Mouse (Mus musculus) MEL-GATA-1-ER (cell line): ENCODE data around the gene Pofut2.

Experiments
- DNase-seq: peaks from one replicate; pipeline ENCODE4 v3.0.0-alpha.2; 2012; ENCODE audit warnings: low read depth; ENCODE audit errors: extremely low read depth

Gene Pofut2

GRCm38 (mm10) chr10:77258704-77259621 is at the start of gene Pofut2:
Gene Pofut2, plus strand, starts transcription at chr10:77259218.
- peak; percentile 81 for DNase-seq

DNA sequence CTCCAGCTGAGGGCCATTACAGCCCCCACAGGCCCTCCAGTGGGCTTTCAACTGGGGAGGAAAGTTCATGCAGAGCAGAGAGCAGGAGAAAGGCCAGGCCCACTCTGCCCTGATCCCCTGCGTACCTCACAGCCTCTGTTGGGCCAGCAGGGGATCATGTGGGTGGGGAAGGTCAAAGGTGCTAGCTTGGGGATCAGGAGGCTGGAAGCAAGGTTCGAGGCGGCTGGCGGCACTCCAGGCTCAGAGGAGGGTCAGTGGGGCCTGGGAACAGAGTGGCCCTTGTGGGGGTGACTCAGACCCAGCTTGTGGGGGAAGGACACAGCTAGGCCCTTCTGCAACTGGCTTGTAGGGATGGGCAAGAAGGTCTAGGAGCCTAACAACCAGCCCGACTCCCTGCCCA is 49.8 kb upstream of the Pofut2 start:
- DNase-seq: no peak

GRCm38 (mm10) chr10:77210666-77211065 is 48.4 kb upstream of the Pofut2 start:
- DNase-seq: no peak

- DNase-seq: peak; percentile 68
These were observed 47.9 kb upstream of the Pofut2 start for GRCm38 (mm10) chr10:77211116-77211570.

GRCm38 (mm10) chr10:77212354-77213120 is 46.5 kb upstream of the Pofut2 start:
- no peak for DNase-seq

DNA sequence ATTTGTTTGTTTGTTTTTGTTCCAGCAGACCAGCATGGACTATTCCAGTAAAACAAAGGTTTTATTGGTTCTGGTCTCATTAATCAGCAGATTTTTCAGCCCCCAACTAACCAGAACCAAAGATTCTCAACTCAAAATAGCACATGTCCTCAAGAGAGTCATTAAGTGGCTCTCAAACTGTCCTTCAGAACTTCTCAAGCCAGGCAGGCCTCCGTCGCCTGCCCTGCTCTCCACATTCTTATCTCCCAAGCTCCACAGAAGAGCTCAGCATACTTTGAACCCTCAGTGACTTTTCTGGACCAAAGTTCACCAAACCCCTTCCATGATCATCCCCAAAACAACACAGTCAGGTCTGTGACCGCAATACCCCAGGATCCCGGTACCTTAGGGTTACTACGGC is 45.5 kb upstream of the Pofut2 start:
- DNase-seq: no peak

DNA sequence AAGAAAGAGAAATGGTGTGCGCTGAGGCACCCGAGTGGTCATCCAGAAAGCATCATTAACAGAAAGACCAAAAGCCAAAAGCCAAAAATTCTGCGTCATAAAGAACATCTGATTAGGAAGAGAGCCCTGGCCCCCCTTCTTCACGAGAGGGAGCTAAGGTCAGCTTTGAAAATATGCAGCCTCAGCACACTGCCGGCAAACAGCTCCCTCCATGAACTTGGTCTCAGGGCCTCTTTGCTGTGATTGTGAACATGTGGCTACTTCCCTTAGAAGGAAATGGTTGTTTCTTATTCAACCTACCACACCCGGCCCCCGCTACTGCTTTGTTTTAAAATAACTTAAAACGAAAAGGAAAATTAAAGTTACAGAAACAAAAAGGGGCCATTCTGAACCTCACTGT is 44.4 kb upstream of the Pofut2 start:
- DNase-seq: no peak

DNA sequence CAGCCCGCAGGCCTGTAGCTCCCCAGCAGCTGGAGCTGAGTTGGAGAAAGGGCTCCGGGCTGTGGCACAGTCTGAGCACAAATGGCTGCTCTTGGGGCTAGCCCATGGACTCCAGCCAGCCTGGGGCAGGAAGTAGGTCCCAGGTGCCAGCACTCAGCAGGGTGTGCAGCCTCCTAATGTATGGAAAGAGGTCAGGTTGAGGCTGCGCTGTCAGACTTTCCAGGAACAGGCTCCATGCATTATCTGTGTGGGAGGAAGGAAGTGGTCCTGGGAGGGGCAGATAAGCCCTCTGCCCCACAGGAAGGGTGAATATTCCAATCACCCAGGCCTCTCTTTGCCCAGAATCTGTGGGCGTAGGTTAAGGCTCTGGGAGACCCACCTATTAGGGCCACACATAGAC is 43.4 kb upstream of the Pofut2 start:
- DNase-seq: peak; percentile 91

GRCm38 (mm10) chr10:77216313-77216712 is 42.7 kb upstream of the Pofut2 start:
- DNase-seq: no peak

DNA sequence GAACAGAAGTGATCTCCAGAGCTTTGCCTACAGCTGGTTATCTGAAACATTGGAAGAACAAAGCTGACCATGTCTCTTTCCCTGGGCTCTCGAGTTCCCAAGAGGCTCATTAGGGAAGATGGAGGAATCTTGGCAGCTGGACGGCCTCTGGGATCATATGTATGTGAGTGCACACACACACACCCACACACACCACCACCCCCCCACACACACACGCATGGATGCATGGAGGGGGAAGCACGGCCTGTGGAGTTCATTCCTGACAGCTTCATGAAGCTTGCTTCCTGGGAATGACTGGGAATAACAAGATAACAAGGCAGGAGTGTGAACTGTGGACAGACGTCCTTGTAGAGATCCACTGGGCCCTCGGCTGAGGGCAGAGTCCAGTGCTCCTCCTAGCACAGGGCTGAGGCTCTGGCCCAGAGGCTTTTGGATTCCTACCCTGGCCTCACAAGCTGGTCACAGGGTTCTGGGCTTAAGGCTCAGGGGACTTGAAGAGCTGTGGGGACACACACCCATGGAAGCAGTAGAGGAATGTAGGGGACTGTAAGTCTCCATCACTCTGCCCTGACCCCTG is 41.8 kb upstream of the Pofut2 start:
- DNase-seq: no peak

GRCm38 (mm10) chr10:77218059-77218458 is 41.0 kb upstream of the Pofut2 start:
- DNase-seq: no peak

DNA sequence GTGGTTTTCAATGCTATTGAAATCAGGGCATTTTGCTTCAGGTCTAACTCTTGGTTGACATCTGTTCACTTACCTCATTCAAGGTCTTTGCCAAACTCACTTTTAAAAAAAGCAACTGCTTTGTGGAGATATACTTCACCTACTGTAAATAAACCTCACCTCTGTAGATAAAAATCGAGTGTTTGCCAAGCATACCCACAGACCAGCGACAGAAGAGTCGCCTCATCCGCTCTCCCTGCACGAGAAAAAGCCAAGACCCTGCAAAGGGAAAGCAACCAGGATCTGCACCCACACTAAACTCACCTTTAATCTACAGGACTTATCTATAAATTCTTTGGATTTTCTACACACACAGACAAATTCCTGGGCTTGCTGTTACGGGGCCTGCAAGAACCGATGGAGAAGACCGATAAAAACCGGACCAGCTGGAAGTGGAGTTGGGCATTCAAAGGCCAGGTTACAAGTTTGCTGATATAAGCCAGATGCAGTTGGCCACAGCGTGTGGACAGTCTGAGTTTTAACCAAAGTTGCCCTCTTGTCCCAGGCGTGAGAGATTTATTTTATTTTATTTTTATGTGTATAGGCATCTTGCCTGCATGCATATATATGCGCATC is 39.5 kb upstream of the Pofut2 start:
- no peak for DNase-seq

DNA sequence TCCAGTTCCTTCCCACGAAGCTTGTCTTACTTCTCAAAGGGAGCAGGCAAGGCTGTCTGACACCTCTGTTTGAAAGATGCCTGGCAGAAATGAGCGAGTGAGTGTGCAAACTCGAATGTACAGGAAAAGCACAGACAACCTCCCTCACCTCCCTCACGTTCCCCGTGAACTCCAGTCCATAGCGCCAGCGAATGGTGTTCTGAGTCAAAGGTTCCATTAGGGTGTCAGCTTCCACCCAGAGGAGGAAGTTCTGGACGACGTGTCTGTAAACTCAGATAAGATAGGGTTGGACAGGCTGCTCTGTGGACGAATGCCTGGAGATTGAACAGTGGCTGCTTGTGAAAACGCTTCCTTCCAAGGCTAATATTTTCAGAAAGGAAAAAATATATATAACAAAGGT is 37.9 kb upstream of the Pofut2 start:
- DNase-seq: peak; percentile 88

GRCm38 (mm10) chr10:77222963-77223552 is 36.0 kb upstream of the Pofut2 start:
- DNase-seq: no peak

DNA sequence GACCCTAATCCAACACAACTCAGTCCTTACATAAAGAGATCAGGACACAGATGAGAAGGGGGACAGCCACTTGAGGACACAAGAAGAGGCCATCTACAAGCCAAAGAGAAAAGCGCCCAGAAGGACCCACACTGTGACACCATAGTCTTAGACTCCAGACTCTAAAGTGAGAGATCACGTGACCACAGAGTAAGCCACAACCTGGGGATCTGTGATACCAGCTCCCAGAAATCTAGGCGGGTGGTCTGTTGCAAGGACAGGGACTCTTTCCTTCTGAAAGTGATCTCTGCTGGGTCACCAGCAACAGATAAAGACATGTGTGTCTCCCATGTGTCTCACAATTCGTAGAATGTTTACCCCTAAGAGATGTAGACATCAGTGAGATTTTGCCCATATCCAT is 34.6 kb upstream of the Pofut2 start:
- no peak for DNase-seq

DNA sequence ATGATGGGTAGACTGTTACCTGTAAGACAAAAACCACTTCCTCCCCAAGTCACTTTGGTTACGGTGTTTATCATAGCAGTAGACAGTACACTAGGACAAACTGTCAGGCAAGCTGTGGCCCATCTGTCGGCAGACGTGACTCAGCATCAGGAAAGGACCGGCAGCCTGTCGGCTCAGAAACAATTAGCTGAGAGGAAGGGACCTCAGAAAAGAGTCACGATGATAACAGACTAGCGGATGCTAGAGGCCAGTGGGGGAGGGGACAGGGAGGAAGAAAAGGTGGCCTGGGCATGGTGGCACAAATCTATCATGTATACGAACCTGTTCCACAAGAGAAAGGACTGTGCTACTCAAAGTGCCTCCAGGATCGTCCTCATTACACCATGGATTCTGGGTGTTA is 33.6 kb upstream of the Pofut2 start:
- DNase-seq: peak; percentile 88

DNA sequence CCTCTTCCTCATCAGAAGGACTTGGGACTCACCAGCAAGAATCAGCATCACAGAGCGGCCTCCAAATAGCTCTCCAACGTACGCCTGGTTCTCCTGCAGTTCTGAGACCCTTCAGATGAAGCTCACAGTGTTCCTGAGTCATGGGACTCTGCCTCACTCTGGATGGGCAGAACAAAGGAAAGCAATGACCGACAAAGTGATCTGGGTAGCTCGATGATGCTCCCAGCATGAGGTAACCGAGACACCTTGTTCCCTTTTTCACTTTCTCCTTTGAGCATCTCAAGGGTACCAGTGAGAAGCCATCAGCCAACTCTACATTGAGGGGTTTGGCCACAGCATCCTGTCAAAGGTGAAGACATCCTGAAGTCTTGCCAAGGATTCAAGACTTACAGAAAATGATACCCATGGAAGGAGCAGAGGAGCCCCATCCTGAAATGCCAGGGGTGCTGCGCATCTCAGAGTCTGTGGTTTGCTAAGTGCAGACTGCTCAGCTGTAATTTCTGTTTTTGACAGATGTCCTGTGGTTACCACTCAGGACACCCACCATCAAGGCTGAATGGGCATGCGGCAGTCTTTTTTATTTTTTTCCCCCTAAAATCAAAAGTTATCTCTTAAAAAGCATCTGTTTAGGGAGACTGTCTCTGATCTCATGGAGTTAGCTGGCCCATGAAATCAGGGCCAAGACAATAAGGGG is 32.9 kb upstream of the Pofut2 start:
- DNase-seq: no peak

DNA sequence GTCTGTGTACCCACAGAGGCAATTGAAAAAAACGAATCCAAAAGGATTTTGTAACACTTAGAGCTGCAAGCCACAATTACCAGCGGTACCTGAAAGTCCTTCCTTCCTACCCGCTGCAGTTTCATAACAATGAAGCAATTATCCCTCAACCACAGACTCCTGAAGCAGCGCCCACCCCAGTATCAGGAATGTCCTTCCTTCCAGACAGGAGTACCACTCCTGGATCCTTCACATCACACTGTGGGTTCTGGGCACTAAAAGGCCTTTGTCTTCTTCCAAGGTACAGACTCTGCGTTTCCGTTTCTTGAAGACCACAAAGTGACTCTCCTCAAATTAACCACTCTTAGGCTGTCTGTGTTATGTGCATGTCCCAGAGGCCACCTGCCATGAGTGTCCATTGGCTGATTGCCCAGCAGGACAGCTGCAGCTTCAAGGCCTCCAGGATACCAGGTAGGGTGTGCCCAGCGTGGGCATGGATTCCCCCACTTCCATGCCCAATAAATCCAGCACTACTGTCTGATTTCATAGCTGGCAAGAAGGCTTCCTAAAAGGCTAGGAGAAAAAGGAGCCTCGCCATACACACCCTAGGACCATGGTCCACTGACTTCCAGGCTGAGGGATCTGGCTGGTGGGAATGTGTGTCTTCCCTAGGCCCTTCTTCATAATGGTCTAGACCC is 32.2 kb upstream of the Pofut2 start:
- DNase-seq: no peak

DNA sequence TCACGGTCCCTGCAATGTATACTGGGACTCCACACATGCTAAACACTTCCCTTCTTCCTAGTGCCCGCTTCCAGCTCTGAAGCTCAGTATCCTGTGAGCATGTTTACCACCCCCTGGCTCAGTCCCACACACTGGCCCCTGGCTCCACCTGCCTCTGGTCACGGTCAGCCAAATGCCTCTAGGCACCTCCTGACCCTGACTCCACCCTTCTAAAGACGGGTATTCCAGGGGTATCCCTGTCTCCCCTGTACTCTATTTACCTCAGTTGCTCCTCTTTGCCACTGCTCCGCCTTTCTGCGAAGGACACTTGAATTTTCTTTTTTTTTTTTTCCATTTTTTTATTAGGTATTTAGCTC is 31.7 kb upstream of the Pofut2 start:
- no peak for DNase-seq
